Mouse (Mus musculus) natural killer cell, adult 2 months (primary cell): ENCODE results near the gene Ift57.

Source experiments
- DNase-seq, 2 experiments: peaks; one replicate each; pipeline ENCODE4 v3.0.0; 2022; ENCODE audit warnings: low spot score in 2 of 2

The Ift57 gene

DNA sequence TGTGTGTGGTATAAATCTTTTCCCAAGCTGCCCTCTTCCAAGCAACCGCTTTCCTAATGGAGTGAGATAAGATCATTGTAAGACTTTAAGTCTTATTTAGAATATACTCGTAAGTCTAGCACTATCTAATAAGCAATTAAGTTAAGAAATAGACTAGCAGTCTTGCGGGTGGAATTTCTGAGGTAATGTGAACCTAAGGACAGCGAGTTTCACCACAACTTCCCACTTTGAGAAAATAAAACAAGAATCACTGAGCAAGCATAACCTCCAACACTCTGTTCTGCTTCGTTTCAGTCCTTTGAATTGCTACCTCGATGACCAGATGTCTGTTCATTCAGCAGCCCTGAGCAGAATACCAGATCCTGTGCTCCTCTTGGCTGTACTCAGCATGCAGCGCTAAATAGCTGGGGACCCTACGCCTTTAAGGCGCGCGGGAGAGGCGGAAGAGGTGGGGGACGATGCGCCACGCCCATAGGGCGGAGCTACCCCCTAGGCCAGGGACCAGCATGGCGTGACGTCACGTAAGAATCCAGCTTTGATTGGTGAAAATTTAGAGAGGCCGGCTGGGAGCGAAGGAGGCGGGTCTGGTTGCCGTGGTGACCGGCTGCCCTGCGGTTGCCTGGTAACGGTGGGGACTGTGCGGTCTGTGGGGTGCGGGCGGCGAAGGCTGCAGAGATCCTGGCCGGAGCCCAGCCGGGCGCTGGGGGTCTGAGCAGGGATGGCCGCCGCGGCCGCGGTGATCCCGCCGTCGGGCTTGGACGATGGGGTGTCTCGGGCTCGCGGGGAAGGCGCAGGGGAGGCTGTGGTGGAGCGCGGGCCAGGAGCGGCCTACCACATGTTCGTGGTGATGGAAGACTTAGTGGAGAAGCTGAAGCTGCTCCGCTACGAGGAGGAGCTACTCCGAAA, at the start of gene Ift57:
Gene Ift57, plus strand, starts transcription at position 614 of the 906 bp plus-strand sequence.
- DNase-seq, result peak; percentile 97

DNA sequence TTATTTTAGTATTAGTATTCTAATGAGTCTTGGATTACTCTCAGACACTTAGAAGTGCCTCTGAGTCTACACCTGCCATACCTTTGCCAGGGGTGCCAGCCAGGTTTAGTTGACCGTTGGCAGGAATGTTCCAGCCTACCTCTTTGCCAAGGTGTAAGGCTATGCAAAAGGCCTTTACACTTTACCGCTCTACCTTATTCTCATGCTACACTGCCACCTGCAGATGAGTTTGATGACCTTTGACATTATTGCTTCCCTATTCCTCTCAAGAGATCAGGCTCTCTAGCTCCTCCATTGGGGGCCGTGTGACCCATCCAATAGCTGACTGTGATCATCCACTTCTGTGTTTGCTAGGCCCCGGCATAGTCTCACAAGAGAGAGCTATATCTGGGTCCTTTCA, 41.9 kb upstream of the Ift57 start:
- DNase-seq, result no peak

DNA sequence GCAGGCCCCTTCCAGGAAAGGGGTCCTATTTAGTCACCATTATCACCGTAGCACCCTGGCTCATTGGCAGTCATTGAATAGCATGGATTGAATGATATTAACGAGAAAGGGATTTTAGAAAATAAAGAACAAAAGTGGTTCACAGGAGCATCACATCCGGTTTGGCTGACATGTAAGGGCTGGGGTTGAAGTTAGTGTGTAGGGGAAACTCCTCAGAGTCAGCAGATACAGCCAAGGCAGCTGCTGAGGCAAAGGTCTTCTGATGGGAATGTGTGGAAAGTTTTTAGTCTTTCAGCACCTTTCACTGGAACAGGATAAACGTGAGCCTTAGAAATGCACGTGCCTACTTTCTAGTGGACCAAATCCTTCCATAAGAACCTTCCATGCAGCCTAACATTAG, 41.0 kb upstream of the Ift57 start:
- no peak for DNase-seq

DNA sequence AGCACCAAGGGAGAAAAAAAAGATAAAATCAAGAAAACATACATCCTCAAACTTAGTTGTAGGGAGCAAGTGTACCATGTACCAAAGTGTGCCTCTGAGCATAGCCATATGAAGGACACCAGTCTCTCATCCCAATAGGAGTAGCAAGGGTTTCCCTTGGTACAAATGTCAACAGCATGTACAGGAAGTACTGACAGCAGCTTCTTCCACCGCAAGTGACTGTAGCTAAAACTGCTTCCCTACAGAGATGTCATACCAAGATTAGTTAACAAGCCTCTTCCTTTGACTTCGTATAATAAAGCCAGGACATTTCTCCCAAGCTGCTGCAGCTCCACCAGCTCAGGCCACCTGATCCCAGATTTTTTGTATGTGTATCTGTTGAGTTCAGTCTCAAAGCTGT, 39.9 kb upstream of the Ift57 start:
- DNase-seq, result no peak

DNA sequence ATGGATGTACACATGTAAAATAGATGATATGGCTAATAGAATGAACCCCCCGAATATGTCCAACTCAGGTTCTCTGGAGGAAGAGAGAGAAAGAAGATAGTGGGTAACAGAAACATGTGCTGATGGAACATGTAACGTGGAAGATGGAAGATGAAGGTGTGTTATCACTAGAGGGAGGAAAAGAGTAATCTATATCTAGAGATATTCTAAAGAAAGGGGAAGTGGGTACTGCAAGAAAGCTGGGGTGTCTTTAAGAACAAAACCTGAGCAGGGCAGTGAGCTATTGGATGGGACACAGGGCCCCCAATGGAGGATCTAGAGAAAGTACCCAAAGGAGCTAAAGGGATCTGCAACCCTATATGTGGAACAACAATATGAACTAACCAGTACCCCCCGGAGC, 38.9 kb upstream of the Ift57 start:
- no peak for DNase-seq

DNA sequence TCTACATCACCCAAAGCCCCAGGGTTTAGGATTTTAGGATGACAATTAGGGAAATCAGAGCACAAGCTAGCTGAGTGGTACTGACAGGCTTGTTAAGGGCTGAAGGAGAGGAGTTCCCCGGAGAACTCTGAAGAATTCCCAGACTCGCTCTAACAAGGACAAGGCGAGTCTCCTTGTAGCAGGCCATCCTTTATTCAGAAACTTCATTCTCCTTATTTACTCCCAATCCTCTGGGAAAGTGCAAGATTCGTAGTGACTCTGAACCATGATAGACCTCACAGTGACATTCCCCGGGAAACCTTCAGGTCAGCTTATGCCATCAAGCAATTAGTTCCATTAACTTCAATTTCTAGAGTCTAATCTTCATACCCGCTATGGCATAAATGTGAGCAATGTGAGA, 36.8 kb upstream of the Ift57 start:
- DNase-seq, result no peak

DNA sequence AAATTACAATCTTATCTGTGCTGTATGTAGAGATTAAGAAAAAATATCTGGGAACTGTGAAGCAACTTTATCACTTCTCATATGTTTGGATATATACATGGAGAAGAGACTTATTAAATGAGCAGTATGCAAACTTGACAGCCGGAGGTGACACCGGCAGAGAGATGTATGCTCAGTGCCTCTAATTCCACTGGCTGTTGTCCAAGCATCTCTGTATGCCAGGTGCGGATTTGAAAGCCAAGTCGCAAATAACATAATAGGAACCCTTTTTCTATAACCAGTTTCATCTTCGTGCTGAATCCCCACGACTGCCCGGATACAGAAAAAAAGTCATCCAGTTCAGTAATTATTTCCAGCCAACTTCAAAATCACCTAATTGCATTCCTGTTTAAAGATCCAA, 34.4 kb upstream of the Ift57 start:
- DNase-seq, result no peak

DNA sequence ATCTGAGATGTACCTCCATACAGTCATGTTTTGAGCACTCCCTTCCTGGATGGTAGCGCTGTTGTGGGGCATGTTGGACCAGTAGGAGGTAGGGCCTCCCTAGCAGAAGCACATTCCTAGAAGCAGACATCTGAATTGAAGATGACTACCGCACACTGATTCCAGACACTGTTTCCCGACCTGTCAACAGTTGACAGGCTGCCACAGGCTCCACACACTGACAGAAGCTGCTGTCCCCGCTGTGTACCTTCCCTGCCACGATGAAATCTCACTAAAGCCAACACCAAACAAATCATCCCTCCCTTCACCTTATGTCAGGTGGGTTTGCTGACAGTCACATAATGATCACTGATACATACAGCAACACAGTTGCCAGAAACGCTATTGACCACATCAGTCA, 19.4 kb upstream of the Ift57 start:
- DNase-seq, result no peak

DNA sequence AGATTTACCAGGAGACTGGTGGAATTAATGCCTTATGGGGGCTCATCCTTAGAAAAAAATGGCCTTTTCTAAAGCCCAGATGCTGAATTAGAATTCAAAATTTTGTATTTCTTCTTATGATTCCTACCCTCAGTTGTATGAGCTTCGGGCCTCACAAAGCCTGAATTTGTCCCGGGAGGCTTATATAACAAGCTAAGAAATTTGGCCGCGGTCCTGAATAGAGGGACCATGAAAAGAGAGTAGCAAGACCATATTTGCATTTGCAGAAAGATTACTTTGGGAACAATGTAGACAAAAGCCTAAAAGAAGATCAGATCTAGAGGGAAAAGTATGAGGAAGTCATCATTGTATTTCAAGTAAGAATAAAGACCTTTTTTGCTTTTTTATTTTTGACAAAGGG, 14.1 kb upstream of the Ift57 start:
- no peak for DNase-seq

DNA sequence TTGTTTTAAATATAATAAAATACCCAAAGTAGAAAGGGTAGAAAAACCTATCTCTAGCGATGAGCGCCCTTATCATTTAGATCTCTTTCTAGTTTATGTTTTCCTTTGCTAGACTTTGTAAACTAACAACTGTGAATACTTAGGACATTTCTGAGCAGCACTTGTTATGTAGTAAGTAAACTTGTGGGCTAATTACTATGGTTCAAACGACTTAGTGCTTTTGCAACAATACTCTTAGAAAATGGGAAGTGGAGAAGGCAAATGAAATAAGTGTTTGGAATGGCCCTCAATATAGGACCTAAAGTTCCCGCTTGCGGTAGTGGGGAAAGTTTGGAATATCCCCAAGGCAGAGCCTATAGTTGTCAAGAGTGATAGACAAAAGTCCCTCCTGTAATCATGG, 788 bp downstream of the Ift57 start:
- no peak for DNase-seq

DNA sequence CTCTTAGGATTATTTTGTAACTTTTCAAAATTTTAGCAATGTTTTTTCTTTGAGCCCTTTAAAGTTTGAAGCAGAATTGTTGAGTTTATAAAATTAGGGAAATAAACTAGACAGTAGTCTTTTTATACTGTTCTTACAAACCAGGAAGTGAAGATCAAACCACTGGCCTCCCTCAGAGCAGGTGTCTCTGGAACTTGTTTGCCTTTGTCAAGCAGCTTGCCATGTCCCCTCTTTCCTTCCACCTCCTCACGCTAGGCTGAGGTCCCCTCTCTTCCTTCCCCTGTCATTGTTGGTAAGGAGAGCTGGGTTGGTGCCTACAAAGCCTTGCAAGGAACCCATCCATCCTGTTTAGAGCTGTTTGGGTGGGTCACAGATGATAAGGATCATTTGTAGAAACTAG, 9.0 kb downstream of the Ift57 start:
- no peak for DNase-seq

DNA sequence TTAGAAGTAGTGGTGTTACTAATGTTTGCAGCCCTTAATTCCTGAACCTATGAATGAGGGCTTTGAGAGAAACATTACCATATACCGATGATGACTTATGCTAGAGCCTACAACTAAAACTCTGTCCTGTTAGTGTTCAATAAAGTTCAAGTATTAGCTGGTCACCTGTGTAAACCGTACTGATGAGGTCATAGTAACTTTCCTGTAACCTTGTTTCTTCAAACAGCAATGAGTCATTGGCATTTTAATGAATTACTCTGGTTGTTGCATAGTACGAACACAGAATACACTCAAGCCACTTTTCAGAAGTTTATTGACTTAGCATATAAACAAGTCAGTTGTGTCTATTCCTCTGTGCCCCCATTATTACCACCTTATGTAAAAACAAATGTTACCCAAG, 11.2 kb downstream of the Ift57 start:
- no peak for DNase-seq

DNA sequence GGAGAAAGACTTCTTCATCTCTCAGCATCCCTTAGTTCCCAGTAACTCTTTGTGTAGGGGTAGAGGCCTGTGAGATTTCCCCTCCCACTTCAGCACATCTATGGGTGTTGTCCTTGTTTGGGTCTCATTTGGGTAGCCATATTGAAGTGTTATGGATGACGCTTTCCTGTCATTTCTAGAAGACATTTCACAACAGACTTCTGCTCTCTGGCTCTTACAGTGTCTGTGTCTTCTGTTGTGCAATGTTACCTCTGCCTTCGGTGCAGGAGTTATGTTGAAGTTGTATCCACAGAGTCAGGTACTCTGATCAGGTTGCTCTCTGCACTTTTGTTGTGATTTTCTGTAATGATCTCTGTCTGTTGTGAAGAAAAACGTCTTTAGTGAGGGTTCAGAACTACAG, 14.3 kb downstream of the Ift57 start:
- no peak for DNase-seq

DNA sequence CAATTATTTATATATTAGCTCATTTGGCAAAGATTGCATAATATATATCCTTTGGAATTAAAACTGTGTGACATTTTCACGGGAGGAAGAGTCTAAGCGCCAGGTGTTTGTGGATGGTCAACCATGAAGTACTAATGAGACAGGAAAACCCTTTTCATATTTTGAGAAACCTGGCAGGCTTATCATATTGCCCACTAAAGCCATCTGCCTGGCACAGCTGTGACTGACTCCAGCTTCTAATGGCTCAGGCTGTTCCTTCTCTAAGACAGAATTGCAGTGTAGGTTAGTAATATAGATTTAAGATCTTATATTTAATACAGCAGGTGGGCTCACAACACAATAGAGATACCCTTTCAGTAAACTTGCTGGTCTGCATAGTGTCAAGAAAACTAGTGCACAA, 21.6 kb downstream of the Ift57 start:
- no peak for DNase-seq

DNA sequence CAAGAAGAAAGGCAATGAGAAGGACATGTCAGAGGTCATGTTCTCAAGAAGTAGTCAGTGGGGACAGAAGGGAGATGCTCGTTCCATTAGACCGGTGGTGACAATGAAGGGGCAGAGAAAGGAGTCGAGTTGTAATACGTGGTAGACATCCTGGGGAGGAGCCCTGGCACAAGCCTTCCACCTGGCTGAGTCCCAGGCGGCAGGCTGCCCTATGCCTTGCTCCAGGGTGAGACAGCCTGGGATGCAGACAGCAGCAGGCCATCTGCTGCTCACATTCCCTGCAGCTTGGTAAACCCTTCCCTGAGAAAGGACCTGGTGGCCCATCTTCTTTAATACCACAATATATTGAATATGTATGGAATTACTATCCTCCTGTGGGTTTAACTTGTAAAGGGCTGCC, 22.6 kb downstream of the Ift57 start:
- DNase-seq, result no peak

DNA sequence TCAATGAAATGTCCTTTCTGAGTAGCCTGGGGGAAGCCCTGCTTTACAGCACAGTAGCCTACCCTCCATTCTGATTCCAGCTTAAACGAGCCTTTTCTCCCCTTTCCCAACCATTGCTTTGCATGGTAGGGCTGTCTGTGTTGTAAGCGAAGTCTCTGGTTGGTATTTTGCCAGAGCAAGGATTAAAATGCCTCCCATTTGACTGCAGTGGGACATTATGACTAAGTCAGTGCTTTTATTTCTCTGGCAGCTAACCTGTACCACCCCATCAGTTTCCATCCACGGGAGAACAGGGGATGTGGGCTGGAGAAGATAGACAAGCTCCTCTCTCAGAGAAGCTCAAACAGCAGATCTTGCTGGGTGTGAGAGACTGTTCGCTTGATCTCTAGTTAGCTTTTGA, 24.2 kb downstream of the Ift57 start:
- no peak for DNase-seq

DNA sequence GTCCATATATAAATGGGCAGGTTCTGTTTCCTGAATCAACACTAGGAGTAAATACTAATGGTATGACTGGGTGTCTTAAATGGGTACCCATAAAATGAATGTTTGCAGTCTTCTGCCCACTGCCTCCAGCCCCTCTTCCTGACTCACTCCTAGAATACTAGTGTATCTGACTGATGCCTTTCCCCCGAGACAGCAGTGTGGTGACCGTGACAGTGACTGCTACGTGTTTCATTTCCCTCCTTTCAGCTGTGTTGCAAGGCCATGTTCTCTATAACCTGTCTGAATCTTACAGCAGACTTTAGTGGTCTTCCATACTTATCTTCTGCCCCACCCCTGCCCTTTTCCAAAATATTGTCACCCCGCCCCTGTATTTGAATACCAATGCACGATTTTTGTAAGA, 25.2 kb downstream of the Ift57 start:
- DNase-seq, result no peak

DNA sequence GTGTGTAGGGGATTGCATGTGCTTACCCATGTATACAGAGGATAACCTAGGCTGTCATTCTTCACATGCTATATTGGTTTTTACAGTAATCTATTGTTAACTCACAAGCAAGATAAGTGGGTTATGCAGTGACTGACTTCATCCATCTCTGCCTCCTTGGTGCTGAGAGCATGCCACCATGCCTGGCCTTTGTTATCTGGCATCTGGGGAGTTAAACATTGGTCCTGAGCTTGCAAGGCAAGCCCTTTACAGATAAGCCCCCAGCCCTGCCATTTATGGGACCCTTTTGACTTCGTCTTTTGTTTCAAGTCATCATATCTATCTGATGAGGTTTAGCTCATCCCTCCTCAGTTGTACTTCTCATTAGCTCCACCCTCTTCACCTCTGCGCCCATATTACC, 25.9 kb downstream of the Ift57 start:
- DNase-seq, result no peak

DNA sequence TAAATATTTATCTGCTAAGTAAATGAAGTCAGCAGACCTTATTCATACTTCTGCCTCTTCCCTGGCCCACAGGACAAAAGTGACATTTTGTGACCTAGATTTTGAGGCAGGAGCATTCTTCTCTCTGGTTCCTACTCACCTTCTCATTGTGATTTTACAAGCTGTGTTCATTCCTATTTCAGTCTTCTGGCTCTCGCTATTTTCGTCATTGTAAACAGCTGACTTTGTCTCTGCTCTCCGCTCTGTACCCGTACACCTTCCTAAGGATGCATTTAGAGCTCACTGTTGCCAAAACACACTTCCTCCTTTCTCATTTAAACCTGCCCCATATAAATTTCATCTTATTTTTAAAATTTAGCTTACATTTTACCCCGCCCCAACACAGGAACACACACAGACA, 26.4 kb downstream of the Ift57 start:
- no peak for DNase-seq

DNA sequence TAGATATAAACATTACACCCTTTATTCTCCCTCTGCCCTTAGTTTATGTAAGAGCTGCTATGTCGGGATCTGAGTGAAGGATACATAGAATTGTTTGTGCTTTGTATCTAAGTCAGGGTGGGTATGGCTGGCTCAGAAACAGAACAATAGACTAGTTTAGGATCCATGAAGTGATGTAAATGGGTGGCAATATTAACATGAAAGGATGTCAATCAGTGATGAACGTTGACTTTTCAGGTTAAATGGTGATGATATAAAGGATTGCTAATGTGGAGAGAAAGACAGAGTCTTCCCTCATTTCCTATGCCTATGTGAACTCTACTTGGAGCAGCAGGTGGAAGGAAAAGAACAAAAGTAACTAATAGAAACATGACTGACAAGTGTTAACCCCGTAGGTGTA, 27.2 kb downstream of the Ift57 start:
- no peak for DNase-seq

DNA sequence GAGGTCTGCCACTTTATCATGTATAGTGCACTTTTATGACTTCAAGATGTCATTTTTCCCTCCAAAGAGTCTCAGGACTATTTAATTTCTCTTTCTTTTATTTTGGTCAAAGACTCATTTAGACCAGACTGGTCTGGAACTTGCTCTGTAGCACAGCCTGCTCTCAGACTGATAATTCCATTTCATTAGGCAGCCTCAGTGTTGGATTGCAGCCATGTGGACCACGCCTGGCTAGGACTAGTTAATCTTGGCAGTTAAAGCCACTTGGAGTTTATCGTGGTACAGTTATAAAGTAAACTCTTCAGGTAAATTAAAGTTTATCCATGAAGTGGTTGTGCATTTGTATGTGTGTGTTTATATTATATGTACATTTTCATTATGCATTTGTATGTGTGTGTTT, 27.7 kb downstream of the Ift57 start:
- DNase-seq, result no peak

DNA sequence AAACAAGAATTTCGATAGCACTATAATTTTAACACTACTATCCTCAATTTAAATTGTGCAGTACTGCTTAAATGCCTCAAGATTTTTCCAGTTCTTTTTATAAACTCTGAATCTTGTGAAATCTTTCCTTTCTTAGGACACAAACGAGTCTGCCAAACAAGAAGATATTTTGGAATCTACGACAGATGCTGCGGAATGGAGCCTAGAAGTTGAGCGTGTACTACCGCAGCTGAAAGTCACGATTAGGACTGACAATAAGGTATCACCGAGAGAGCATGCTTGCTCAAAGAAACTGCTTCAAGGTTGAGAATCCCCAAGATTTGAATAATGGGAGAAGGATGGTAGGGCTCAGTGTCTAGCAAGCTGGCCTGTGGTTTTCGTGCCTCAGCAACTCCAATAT, 37.5 kb downstream of the Ift57 start:
- no peak for DNase-seq

DNA sequence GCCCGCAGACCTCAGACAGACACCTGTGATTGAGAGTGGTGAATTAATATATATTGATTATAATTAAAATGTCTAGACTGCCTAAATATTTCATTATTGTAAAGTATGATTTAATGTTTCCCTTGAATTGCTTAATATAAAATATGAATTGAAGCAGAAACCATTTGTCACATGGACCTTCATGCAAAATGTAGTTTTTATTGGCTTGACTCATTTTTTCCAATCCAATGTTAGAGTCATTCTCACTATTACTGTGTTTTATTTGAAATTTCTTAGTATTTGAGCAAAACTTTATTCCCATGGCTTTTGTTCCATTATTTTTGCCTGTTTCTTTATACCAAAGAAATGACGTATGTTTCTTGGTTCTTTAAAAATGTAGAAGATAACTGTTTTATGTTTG, 48.3 kb downstream of the Ift57 start:
- DNase-seq, result no peak

DNA sequence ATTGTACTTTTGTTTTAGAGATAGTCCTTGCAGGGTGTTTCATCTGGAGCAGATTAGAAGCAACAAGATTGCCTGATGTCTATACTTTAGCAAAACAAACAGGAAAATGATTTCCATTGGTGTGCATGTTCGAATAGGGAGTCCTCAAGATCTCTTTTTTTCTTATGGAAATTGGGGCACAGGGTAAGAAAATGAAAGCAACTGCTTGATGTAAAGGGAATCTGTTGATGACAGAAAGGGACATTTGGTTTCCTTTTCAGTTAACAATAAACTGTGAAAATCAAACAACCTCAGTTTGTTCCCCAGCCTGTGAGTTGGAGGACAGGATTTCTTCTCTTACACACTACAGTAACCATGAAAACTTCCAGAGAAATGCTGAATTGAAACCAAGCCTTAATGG, 53.9 kb downstream of the Ift57 start:
- no peak for DNase-seq
